In genomic region chr5:120339162-120339561, GRCm38 (mm10) we compare ENCODE assay signal across 19 mouse cellular contexts.
DNase-seq lines count a peak whose midpoint lies in the region; ATAC-seq and TF ChIP-seq lines count a peak whose summit lies in the region.
"Had no signal": no experiment of that assay in that cellular context is flagged by ENCODE, and none has a peak within 500 bp of the region (broad histone marks: within the 10 kb centered on the region; RNA-seq: fewer than 3 reads in every experiment).

No protein-coding gene starts in this region.

- H3K36me3 ChIP-seq in intestine, postnatal 0 days (ENCODE audit: control insufficient read depth, insufficient read depth), result no peaks in the 10 kb centered on the region
- H3K36me3 ChIP-seq: embryonic facial prominence, embryonic 12.5 days; heart, embryonic 10.5 days; heart, embryonic 15.5 days; hindbrain, embryonic 13.5 days had no signal

- WGBS in intestine, postnatal 0 days, result 88% methylated on average over 2 of the region's 2 CpGs

- ATAC-seq in cerebellum, adult (ENCODE audit: insufficient number of reproducible peaks, low FRiP score, low TSS enrichment), result no peak
- no peak for ATAC-seq in intestine, postnatal 0 days
- ATAC-seq: forebrain, embryonic 13.5 days; hindbrain, postnatal 0 days had no signal

- no peak for TF ChIP-seq CTCF in intestine, postnatal 0 days (IDR thresholded peaks at IDR 0.05; ENCODE audit: low read depth)

- no peak overlapping the region for H3K27ac ChIP-seq in intestine, postnatal 0 days (ENCODE audit: low read depth, low read length)
- H3K27ac ChIP-seq: embryonic facial prominence, embryonic 12.5 days; forebrain, embryonic 13.5 days; heart, embryonic 10.5 days; heart, embryonic 15.5 days; hindbrain, embryonic 13.5 days; hindbrain, postnatal 0 days had no signal

- H3K9me3 ChIP-seq in intestine, postnatal 0 days (ENCODE audit: control insufficient read depth), result no peaks in the 10 kb centered on the region
- H3K9me3 ChIP-seq: embryonic facial prominence, embryonic 12.5 days; forebrain, embryonic 13.5 days; heart, embryonic 10.5 days; heart, embryonic 15.5 days; hindbrain, embryonic 13.5 days had no signal

- H3K4me1 ChIP-seq in intestine, postnatal 0 days (replicated peaks; ENCODE audit: control insufficient read depth, insufficient read depth, low read length), result no peaks in the 10 kb centered on the region
- H3K4me1 ChIP-seq: embryonic facial prominence, embryonic 12.5 days; forebrain, embryonic 13.5 days; heart, embryonic 15.5 days had no signal

- H3K4me2 ChIP-seq in intestine, postnatal 0 days (replicated peaks; ENCODE audit: low read depth), result no peak overlapping the region
- H3K4me2 ChIP-seq: embryonic facial prominence, embryonic 12.5 days; forebrain, embryonic 13.5 days; heart, embryonic 15.5 days; hindbrain, embryonic 13.5 days had no signal

- no peak overlapping the region for H3K4me3 ChIP-seq in intestine, postnatal 0 days (ENCODE audit: low read depth, low read length)
- H3K4me3 ChIP-seq: embryonic facial prominence, embryonic 12.5 days; forebrain, embryonic 13.5 days; heart, embryonic 10.5 days; heart, embryonic 15.5 days; hindbrain, embryonic 13.5 days had no signal

- no peaks in the 10 kb centered on the region for H3K27me3 ChIP-seq in intestine, postnatal 0 days (replicated peaks; ENCODE audit: control insufficient read depth, insufficient read depth, low read length)

- H3K9ac ChIP-seq in intestine, postnatal 0 days (ENCODE audit: low read depth, low read length), result no peak overlapping the region
- H3K9ac ChIP-seq: embryonic facial prominence, embryonic 12.5 days; forebrain, embryonic 13.5 days; heart, embryonic 15.5 days; hindbrain, embryonic 13.5 days had no signal

- DNase-seq in cerebellum, adult 11-12 months, result peak; percentile 55
- peak; percentile 74 for DNase-seq in brain, adult 2 months (ENCODE audit: low read depth, low spot score)
- DNase-seq in cerebellum, adult 8-10 months, result peak; percentile 25
- peak; percentile 35 to 36 for DNase-seq in cerebellum, postnatal 36 days
- DNase-seq in kidney, adult 18-20 months, result no peak
- DNase-seq: adrenal gland, postnatal 10 days; embryo, embryonic 11 days; gastrocnemius, postnatal 10 days; heart, adult 18-20 months; heart, postnatal 14 days; kidney, adult 2 months had no signal
